Mouse (Mus musculus) myocyte (in vitro differentiated cells): ENCODE results near the gene Gm10188.

Source experiments
- CEBPB ChIP-seq: IDR thresholded peaks from 2 replicates; pipeline ENCODE4 v1.6.1; 2011; ENCODE audit warnings: mild to moderate bottlenecking, moderate library complexity; ENCODE audit not compliant: poor library complexity, insufficient read depth, severe bottlenecking
- MAX ChIP-seq: IDR thresholded peaks from one replicate; pipeline ENCODE4 v1.6.1; 2011; ENCODE audit warnings: low read depth, mild to moderate bottlenecking, control low read depth
- POLR2A ChIP-seq: IDR thresholded peaks from one replicate; pipeline ENCODE4 v1.6.1; 2011; ENCODE audit warnings: low read depth, mild to moderate bottlenecking, control low read depth, moderate library complexity; ENCODE audit not compliant: insufficient read length
- USF1 ChIP-seq: IDR thresholded peaks from one replicate; pipeline ENCODE4 v1.6.1; 2011; ENCODE audit warnings: low read depth, mild to moderate bottlenecking, control low read depth, moderate library complexity

- TF ChIP-seq MAX (no peak), POLR2A (no peak), USF1 (no peak), CEBPB (no peak)
These were observed 33.9 kb downstream of the Gm10188 start for GRCm38 (mm10) chr1:132195681-132196080.
